29 mouse cellular contexts compared by ENCODE assay signal in the genomic region with DNA sequence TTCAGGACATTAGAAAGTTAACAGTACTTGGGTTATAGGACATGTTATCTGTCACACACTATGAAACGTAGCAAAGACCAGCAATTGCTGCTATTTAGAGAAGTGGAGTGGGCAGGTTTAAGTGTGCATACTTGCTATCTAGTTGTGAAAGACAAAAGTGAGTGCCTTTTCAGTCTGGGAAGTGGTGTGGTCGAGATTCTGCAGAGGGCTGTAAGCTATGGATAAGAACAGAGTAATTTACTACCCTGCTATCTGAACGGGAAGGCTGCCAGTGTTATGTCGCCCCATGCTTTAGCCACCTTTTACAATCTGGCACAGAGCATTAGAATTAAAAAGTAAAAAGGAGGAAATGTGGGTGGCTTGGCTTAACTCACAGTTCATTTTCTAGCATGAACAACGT. TPM values are rescaled to one million over a fixed set of nuclear protein-coding genes. Genes with fewer than 3 reads are reported as not detected.
DNase-seq lines count a peak whose midpoint lies in the region; ATAC-seq and TF ChIP-seq lines count a peak whose summit lies in the region.
"Had no signal": no experiment of that assay in that cellular context is flagged by ENCODE, and none has a peak within 500 bp of the region (broad histone marks: within the 10 kb centered on the region; RNA-seq: fewer than 3 reads in every experiment).

No protein-coding gene starts in this region.

- no peak for DNase-seq in heart, embryonic 10.5 days (ENCODE audit: low spot score)
- DNase-seq in heart, adult 18-20 months = no peak
- DNase-seq in MEL (ENCODE audit: low read depth, low spot score) = peak; percentile 95
- peak; percentile 88 for DNase-seq in heart, postnatal 0 days (ENCODE audit: low spot score)
- no peak for DNase-seq in left cerebral cortex, adult 2 months (ENCODE audit: extremely low spot score in 1 of 2, low spot score in 2 of 2)
- DNase-seq in midbrain, embryonic 14.5 days = no peak
- DNase-seq: adrenal gland, adult 2 months; cerebellum, adult 11-12 months; cerebellum, postnatal 10 days; forebrain, postnatal 0 days; gastrocnemius, postnatal 25 days; kidney, adult 8-10 months; kidney, postnatal 25 days; liver, embryonic 13.5 days; lung, postnatal 10 days; thymus, postnatal 25 days had no signal

- ATAC-seq in kidney, embryonic 16.5 days (ENCODE audit: low FRiP score, low TSS enrichment) = no peak
- ATAC-seq in kidney, embryonic 14.5 days (ENCODE audit: low FRiP score, low TSS enrichment) = no peak
- peak; percentile 36 for ATAC-seq in heart, postnatal 0 days (ENCODE audit: insufficient read depth, low read depth)
- ATAC-seq in midbrain, embryonic 14.5 days (ENCODE audit: low FRiP score, low TSS enrichment) = no peak
- ATAC-seq: forebrain, postnatal 0 days; hindbrain, embryonic 16.5 days; intestine, embryonic 15.5 days; Patski had no signal

- 26% methylated on average over 5 of the region's 5 CpGs for WGBS in heart, embryonic 10.5 days
- WGBS in kidney, embryonic 16.5 days = 46% methylated on average over 5 of the region's 5 CpGs
- 46% methylated on average over 5 of the region's 5 CpGs for WGBS in kidney, embryonic 14.5 days
- 16% methylated on average over 5 of the region's 5 CpGs for WGBS in heart, postnatal 0 days
- 74% methylated on average over 5 of the region's 5 CpGs for WGBS in midbrain, embryonic 14.5 days

- H3K36me3 ChIP-seq in heart, embryonic 10.5 days = no peaks in the 10 kb centered on the region
- no peaks in the 10 kb centered on the region for H3K36me3 ChIP-seq in kidney, embryonic 16.5 days (ENCODE audit: insufficient read depth, low read length)
- no peaks in the 10 kb centered on the region for H3K36me3 ChIP-seq in kidney, embryonic 14.5 days (ENCODE audit: control insufficient read depth, insufficient read depth, low read length)
- H3K36me3 ChIP-seq in MEL (ENCODE audit: control insufficient read depth in 1 of 2, insufficient read depth in 2 of 2, low read length in 2 of 2) = peaks cover 0 to 13% of the 10 kb centered on the region in 2 experiments; a peak in 2 of 4 replicates
- no peaks in the 10 kb centered on the region for H3K36me3 ChIP-seq in heart, postnatal 0 days (replicated peaks; ENCODE audit: control insufficient read depth, insufficient read depth, low read length)
- H3K36me3 ChIP-seq in midbrain, embryonic 14.5 days (ENCODE audit: control insufficient read depth, insufficient read depth, low read length) = no peaks in the 10 kb centered on the region
- H3K36me3 ChIP-seq: embryonic facial prominence, embryonic 12.5 days; hindbrain, embryonic 10.5 days; intestine, embryonic 15.5 days; limb, embryonic 13.5 days; liver, embryonic 13.5 days; midbrain, embryonic 10.5 days; stomach, embryonic 15.5 days had no signal

- TF ChIP-seq RAD21 in MEL (IDR thresholded peaks at IDR 0.05; ENCODE audit: low read depth, low read length) = no peak

- no peak for TF ChIP-seq CTCF in MEL (IDR thresholded peaks at IDR 0.05 in 2 of 3, conservative IDR thresholded peaks at IDR 0.05 in 1 of 3; ENCODE audit: control insufficient read depth in 1 of 3, insufficient read depth in 1 of 3, low read depth in 2 of 3, low read length in 3 of 3, poor library complexity in 1 of 3, severe bottlenecking in 1 of 3)
- no peak for TF ChIP-seq CTCF in heart, postnatal 0 days (IDR thresholded peaks at IDR 0.05; ENCODE audit: low read depth)
- TF ChIP-seq CTCF in left cerebral cortex, adult 2 months (IDR thresholded peaks at IDR 0.05) = no peak

- H3K79me2 ChIP-seq in MEL (ENCODE audit: control insufficient read depth, insufficient read depth, low read length, poor library complexity) = peaks cover 4% of the 10 kb centered on the region

- TF ChIP-seq EP300 in MEL (IDR thresholded peaks at IDR 0.05; ENCODE audit: low read depth in 1 of 2, low read length in 2 of 2) = peak; percentile 95 to 97
- TF ChIP-seq EP300 in heart, postnatal 0 days (IDR thresholded peaks at IDR 0.05; ENCODE audit: low read depth) = peak; percentile 81

- no peak for TF ChIP-seq POLR2A in MEL (IDR thresholded peaks at IDR 0.05; ENCODE audit: control insufficient read depth in 1 of 2, insufficient read depth in 1 of 2, low read depth in 1 of 2, low read length in 2 of 2, poor library complexity in 1 of 2)

- no peaks in the 10 kb centered on the region for H3K9me3 ChIP-seq in heart, embryonic 10.5 days
- no peaks in the 10 kb centered on the region for H3K9me3 ChIP-seq in kidney, embryonic 16.5 days (ENCODE audit: low read length)
- H3K9me3 ChIP-seq in kidney, embryonic 14.5 days (ENCODE audit: control insufficient read depth, low read length) = no peaks in the 10 kb centered on the region
- H3K9me3 ChIP-seq in MEL (replicated peaks; ENCODE audit: insufficient read depth, low read length) = no peaks in the 10 kb centered on the region
- no peaks in the 10 kb centered on the region for H3K9me3 ChIP-seq in heart, postnatal 0 days (replicated peaks; ENCODE audit: control insufficient read depth, low read length)
- H3K9me3 ChIP-seq in midbrain, embryonic 14.5 days (ENCODE audit: control insufficient read depth, low read length) = no peaks in the 10 kb centered on the region
- H3K9me3 ChIP-seq: embryonic facial prominence, embryonic 12.5 days; hindbrain, embryonic 10.5 days; intestine, embryonic 15.5 days; limb, embryonic 13.5 days; liver, embryonic 13.5 days; midbrain, embryonic 10.5 days; stomach, embryonic 15.5 days had no signal

- H3K4me1 ChIP-seq in heart, embryonic 10.5 days = peaks cover 23% of the 10 kb centered on the region
- no peaks in the 10 kb centered on the region; the same call in 1 of the 2 replicates for H3K4me1 ChIP-seq in kidney, embryonic 16.5 days (ENCODE audit: insufficient read depth, low read length)
- H3K4me1 ChIP-seq in kidney, embryonic 14.5 days (ENCODE audit: control insufficient read depth, insufficient read depth, low read length) = no peaks in the 10 kb centered on the region
- peaks cover 3 to 13% of the 10 kb centered on the region in 2 experiments for H3K4me1 ChIP-seq in MEL (ENCODE audit: control insufficient read depth in 1 of 2, insufficient read depth in 2 of 2, low read length in 2 of 2)
- H3K4me1 ChIP-seq in heart, postnatal 0 days (ENCODE audit: control insufficient read depth, insufficient read depth) = peaks cover 30% of the 10 kb centered on the region
- peaks cover 6% of the 10 kb centered on the region; the same call in 1 of the 2 replicates for H3K4me1 ChIP-seq in midbrain, embryonic 14.5 days (ENCODE audit: control insufficient read depth, insufficient read depth, low read length)
- H3K4me1 ChIP-seq: intestine, embryonic 15.5 days; stomach, embryonic 15.5 days had no signal

- H3K4me2 ChIP-seq in kidney, embryonic 16.5 days (replicated peaks; ENCODE audit: low read depth, low read length) = no peak overlapping the region
- H3K4me2 ChIP-seq in kidney, embryonic 14.5 days (replicated peaks; ENCODE audit: low read depth, low read length) = no peak overlapping the region
- no peak overlapping the region for H3K4me2 ChIP-seq in heart, postnatal 0 days (ENCODE audit: low read depth, low read length)
- H3K4me2 ChIP-seq in midbrain, embryonic 14.5 days (ENCODE audit: low read length) = no peak overlapping the region
- H3K4me2 ChIP-seq: embryonic facial prominence, embryonic 12.5 days; intestine, embryonic 15.5 days; limb, embryonic 13.5 days; liver, embryonic 13.5 days; stomach, embryonic 15.5 days had no signal

- 0 out of 2 replicates have a peak overlapping the region, but pooled peaks have one; percentile 22 for H3K9ac ChIP-seq in kidney, embryonic 16.5 days (replicated peaks; ENCODE audit: low read length)
- no peak overlapping the region for H3K9ac ChIP-seq in kidney, embryonic 14.5 days (ENCODE audit: low read depth, low read length)
- H3K9ac ChIP-seq in MEL (ENCODE audit: control insufficient read depth, low read depth, low read length, poor library complexity, severe bottlenecking) = no peak overlapping the region
- no peak overlapping the region for H3K9ac ChIP-seq in heart, postnatal 0 days (replicated peaks; ENCODE audit: low read depth, low read length)
- H3K9ac ChIP-seq in midbrain, embryonic 14.5 days (replicated peaks; ENCODE audit: low read length) = no peak overlapping the region
- H3K9ac ChIP-seq: embryonic facial prominence, embryonic 12.5 days; forebrain, postnatal 0 days; intestine, embryonic 15.5 days; limb, embryonic 13.5 days; liver, embryonic 13.5 days; stomach, embryonic 15.5 days had no signal

- intact Hi-C loops in left cerebral cortex, adult 2 months (cut with DNase I) = no loop called here

- H3K4me3 ChIP-seq in heart, embryonic 10.5 days = no peak overlapping the region
- no peak overlapping the region for H3K4me3 ChIP-seq in kidney, embryonic 16.5 days (ENCODE audit: low read length)
- no peak overlapping the region for H3K4me3 ChIP-seq in kidney, embryonic 14.5 days (ENCODE audit: low read length)
- H3K4me3 ChIP-seq in MEL (ENCODE audit: control insufficient read depth in 1 of 2, insufficient read depth in 1 of 2, low read depth in 2 of 2, low read length in 2 of 2) = no peak overlapping the region
- H3K4me3 ChIP-seq in heart, postnatal 0 days (ENCODE audit: low read depth, low read length) = no peak overlapping the region
- no peak overlapping the region for H3K4me3 ChIP-seq in left cerebral cortex, adult 2 months
- H3K4me3 ChIP-seq in midbrain, embryonic 14.5 days (replicated peaks; ENCODE audit: low read depth, low read length) = no peak overlapping the region
- H3K4me3 ChIP-seq: embryonic facial prominence, embryonic 12.5 days; hindbrain, embryonic 10.5 days; intestine, embryonic 15.5 days; layer of hippocampus, adult 2 months; limb, embryonic 13.5 days; liver, embryonic 13.5 days; midbrain, embryonic 10.5 days; stomach, embryonic 15.5 days had no signal

- H3K27ac ChIP-seq in heart, embryonic 10.5 days = peak overlapping the region; percentile 37; the same call in 1 of the 2 replicates
- H3K27ac ChIP-seq in kidney, embryonic 16.5 days (ENCODE audit: low read length) = no peak overlapping the region
- H3K27ac ChIP-seq in kidney, embryonic 14.5 days (ENCODE audit: low read depth, low read length) = no peak overlapping the region
- peak overlapping the region; percentile 49; the same call in 1 of the 2 replicates for H3K27ac ChIP-seq in MEL (ENCODE audit: control insufficient read depth, low read depth, low read length)
- H3K27ac ChIP-seq in heart, postnatal 0 days (ENCODE audit: low read depth) = peak overlapping the region; percentile 93
- no peak overlapping the region for H3K27ac ChIP-seq in left cerebral cortex, adult 2 months
- H3K27ac ChIP-seq in midbrain, embryonic 14.5 days (replicated peaks; ENCODE audit: low read depth, low read length) = no peak overlapping the region
- H3K27ac ChIP-seq: embryonic facial prominence, embryonic 12.5 days; hindbrain, embryonic 10.5 days; intestine, embryonic 15.5 days; layer of hippocampus, adult 2 months; limb, embryonic 13.5 days; liver, embryonic 13.5 days; midbrain, embryonic 10.5 days; stomach, embryonic 15.5 days had no signal

- H3K27me3 ChIP-seq in heart, embryonic 10.5 days (ENCODE audit: insufficient read depth, poor library complexity, severe bottlenecking) = no peaks in the 10 kb centered on the region
- no peaks in the 10 kb centered on the region for H3K27me3 ChIP-seq in kidney, embryonic 16.5 days (ENCODE audit: insufficient read depth, low read length)
- no peaks in the 10 kb centered on the region for H3K27me3 ChIP-seq in kidney, embryonic 14.5 days (ENCODE audit: control insufficient read depth, insufficient read depth, low read length)
- H3K27me3 ChIP-seq in MEL (ENCODE audit: control insufficient read depth in 1 of 2, insufficient read depth in 2 of 2, low read length in 2 of 2) = peaks cover 2 to 3% of the 10 kb centered on the region in 2 experiments; a peak in 3 of 4 replicates
- H3K27me3 ChIP-seq in heart, postnatal 0 days (ENCODE audit: control insufficient read depth, insufficient read depth, low read length) = no peaks in the 10 kb centered on the region
- no peaks in the 10 kb centered on the region for H3K27me3 ChIP-seq in midbrain, embryonic 14.5 days (ENCODE audit: control insufficient read depth, insufficient read depth, low read length)
- H3K27me3 ChIP-seq: embryonic facial prominence, embryonic 12.5 days; intestine, embryonic 15.5 days; limb, embryonic 13.5 days; Patski; stomach, embryonic 15.5 days had no signal

RNA-seq across cellular contexts. Expression of a gene that starts 4.3 kb away (rescaled TPM):
- 38.3 and 44.4 TPM in 2 replicates for polyA plus RNA-seq in heart, embryonic 10.5 days (2016; fragmentation: Nextera tagmentation; extraction: Ambion mirVana)
- 10 to 100 TPM; 14.7 to 15.5 TPM for total RNA-seq in heart, adult 18-20 months (2021)
- polyA plus RNA-seq in kidney, embryonic 16.5 days (2015; fragmentation: Nextera tagmentation; extraction: Ambion mirVana) = 51.5 and 52.6 TPM in 2 replicates
- polyA plus RNA-seq in kidney, embryonic 14.5 days (2014; fragmentation: Nextera tagmentation; extraction: Ambion mirVana) = 34.4 and 44.6 TPM in 2 replicates
- 12.5 and 14.8 TPM in 2 replicates for total RNA-seq in MEL (2012; rRNA removed)
- polyA plus RNA-seq in MEL (2012; ENCODE audit: insufficient read depth in 1 of 2, insufficient read length in 2 of 2, low read depth in 1 of 2, low replicate concordance in 2 of 2, missing spikeins in 1 of 2) = 10 to 100 TPM in 1 of 2 experiments, not detected in 1; 15.4 TPM
- 10.9 and 45.6 TPM in 2 replicates for total RNA-seq in heart, postnatal 0 days (2014; rRNA removed; ENCODE audit: low replicate concordance)
- polyA plus RNA-seq in heart, postnatal 0 days (2015; fragmentation: Nextera tagmentation; extraction: Ambion mirVana) = 41.0 and 42.1 TPM in 2 replicates
- total RNA-seq in left cerebral cortex, adult 2 months (2021) = 10 to 100 TPM; 15.3 to 16.0 TPM
- polyA plus RNA-seq in midbrain, embryonic 14.5 days (2014; fragmentation: Nextera tagmentation; extraction: Ambion mirVana) = 18.0 and 27.3 TPM in 2 replicates

RNA-seq across cellular contexts. Expression of a gene that starts 6.6 kb away (rescaled TPM):
- polyA plus RNA-seq in heart, embryonic 10.5 days (2016; fragmentation: Nextera tagmentation; extraction: Ambion mirVana) = not detected in 2 replicates
- not detected for total RNA-seq in heart, adult 18-20 months (2021)
- polyA plus RNA-seq in kidney, embryonic 16.5 days (2015; fragmentation: Nextera tagmentation; extraction: Ambion mirVana) = 0.09 TPM in 1 of 2 replicates, not detected in the other
- not detected in 2 replicates for polyA plus RNA-seq in kidney, embryonic 14.5 days (2014; fragmentation: Nextera tagmentation; extraction: Ambion mirVana)
- total RNA-seq in MEL (2012; rRNA removed) = not detected in 2 replicates
- polyA plus RNA-seq in MEL (2012; ENCODE audit: insufficient read depth in 1 of 2, insufficient read length in 2 of 2, low read depth in 1 of 2, low replicate concordance in 2 of 2, missing spikeins in 1 of 2) = not detected
- total RNA-seq in heart, postnatal 0 days (2014; rRNA removed; ENCODE audit: low replicate concordance) = 0.15 and 1.3 TPM in 2 replicates
- 0.29 and 0.34 TPM in 2 replicates for polyA plus RNA-seq in heart, postnatal 0 days (2015; fragmentation: Nextera tagmentation; extraction: Ambion mirVana)
- not detected for total RNA-seq in left cerebral cortex, adult 2 months (2021)
- polyA plus RNA-seq in midbrain, embryonic 14.5 days (2014; fragmentation: Nextera tagmentation; extraction: Ambion mirVana) = not detected in 2 replicates
- total RNA-seq: adrenal gland, adult 2 months; forebrain, postnatal 0 days; neutrophil, adult 5-6 weeks had no signal
- polyA plus RNA-seq: adrenal gland, adult 2 months; forebrain, embryonic 11.5 days; forebrain, postnatal 0 days; hindbrain, embryonic 10.5 days; intestine, embryonic 15.5 days; midbrain, embryonic 10.5 days had no signal

Comparison
In these comparisons a context has a peak if more than half of its experiments do, and no peak if none do; other contexts are left out.
1. DNase-seq: peak in MEL (single experiment) and heart, postnatal 0 days (single experiment); none in heart, embryonic 10.5 days (single experiment), heart, adult 18-20 months (0 of 2), left cerebral cortex, adult 2 months (0 of 2) and midbrain, embryonic 14.5 days (single experiment).
2. H3K27ac ChIP-seq: peak in heart, embryonic 10.5 days (single experiment), MEL (single experiment) and heart, postnatal 0 days (single experiment); none in kidney, embryonic 16.5 days (single experiment), kidney, embryonic 14.5 days (single experiment), left cerebral cortex, adult 2 months (single experiment) and midbrain, embryonic 14.5 days (single experiment).